Mouse (Mus musculus): ENCODE results near the gene Ldlr. TPM values are rescaled to one million over a fixed set of nuclear protein-coding genes. Genes with fewer than 3 reads are reported as not detected.
"Not testable (repeated sequence)": the region's sequence is repeated elsewhere in the genome, so short reads cannot be mapped to it uniquely, and the experiment has no call there.

Ldlr gene
- polyA plus RNA-seq, 1 experiment from 2014 or later = 20.4 TPM

DNA sequence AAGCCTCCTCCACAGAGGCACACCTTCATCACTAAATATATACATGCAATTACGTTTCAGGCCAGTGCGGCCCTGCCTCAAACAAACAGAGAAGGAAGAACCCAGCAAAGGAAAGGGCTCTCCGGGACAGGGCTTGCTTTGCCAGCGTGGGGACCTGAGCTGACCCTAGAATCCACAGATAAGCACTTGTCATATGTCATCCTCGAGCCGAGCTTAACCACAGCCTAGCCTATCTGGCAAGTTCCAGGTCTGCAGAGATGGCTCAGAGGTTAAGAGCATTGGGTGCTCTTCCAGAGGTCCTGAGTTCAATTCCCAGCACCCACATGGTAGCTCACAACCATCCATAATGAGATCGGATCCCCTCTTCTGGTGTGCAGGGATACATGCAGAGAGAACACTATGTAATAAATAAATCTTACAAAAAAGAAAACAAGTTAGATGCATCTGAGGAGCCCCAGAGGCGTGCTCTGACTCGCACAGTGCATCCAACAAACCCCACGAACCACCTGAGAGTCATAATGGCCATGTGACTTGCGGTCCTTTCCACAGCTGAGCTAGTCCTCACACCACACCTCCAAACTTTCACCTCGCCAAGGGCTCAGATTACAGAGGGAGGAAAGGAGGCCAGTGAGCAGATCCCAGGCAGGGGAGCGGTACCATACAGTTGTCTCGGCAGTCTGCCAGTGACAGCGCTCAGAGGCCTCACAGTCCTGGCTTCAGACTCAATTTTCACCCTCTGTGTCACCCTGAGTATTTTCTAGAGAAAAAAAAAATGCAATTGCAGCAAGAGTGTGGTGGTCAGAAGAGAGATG is 58.6 kb downstream of the Ldlr start:
- Histone ChIP-seq H3K4me3 (no peak overlapping the region), H3K4me2 (no peak overlapping the region), H3K36me3 (peaks cover 88% of the 10 kb centered on the region), H3K27me3 (replicated peaks) (no peaks in the 10 kb centered on the region), H3K9me3 (no peaks in the 10 kb centered on the region), H3K4me1 (peaks cover 22% of the 10 kb centered on the region), H3K27ac (replicated peaks) (peak overlapping the region; percentile 89), H3K9ac (peak overlapping the region; percentile 52)
- ATAC-seq (ENCODE audit: extremely low read depth, insufficient number of reproducible peaks, low FRiP score, low TSS enrichment) = peak; percentile 38; the same call in 1 of the 2 replicates
- 54% methylated on average over 15 of the region's 15 CpGs for WGBS

DNA sequence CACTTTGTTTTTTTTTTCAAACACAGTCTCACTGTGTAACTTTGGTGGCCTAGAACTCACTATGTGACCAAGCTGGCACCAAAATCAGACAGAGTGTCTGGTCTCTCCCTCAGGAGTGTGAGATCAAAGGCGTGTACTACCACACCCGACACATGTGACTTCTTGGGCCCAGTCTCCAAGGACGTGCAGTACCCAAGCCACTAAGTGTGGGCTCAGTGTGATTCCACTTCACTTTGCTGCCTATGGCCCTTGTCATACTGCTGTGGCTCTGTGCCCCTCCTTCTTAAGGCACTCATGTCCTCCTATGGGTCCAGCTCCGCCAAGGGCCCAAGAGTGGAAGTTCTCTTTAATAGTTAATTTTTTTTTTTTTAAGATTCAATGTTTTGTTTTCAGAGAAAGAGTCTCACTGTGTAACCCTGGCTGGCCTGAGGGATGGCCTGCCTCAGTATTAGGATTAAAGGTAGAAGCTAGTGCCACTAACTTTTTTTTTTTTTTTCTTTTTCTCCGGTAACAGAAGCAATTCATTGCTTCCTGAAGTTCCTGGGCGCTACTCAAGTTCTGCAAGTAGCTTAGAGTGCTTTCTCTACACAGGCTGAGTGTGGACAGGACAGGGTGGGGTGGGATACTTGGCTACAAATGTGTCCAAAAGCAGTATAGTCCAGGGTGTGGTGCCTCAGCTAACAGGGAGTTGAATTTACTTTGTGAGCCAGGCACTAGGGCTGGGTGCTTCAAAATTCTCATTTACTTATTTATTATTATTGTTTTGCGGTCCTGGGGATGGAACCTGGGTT is 61.4 kb downstream of the Ldlr start:
- no peak for ATAC-seq (ENCODE audit: extremely low read depth, insufficient number of reproducible peaks, low FRiP score, low TSS enrichment)
- H3K27ac ChIP-seq (replicated peaks) = no peak overlapping the region

DNA sequence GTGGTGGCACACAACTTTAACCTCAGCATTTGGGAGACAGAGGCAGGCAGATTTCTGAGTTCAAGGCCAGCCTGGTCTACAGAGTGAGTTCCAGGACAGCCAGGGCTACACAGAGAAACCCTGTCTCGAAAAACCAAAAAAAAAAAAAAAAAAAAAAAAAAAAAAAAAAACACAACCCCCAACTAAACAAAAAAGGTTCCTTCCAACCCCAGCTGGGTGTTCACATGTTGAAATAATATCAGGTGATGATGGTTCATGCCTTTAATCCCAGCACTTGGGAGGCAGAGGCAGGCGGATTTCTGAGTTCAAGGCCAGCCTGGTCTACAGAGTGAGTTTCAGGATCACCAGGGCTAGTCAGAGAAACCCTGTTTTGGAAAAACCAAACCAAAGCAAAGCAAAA is 63.0 kb downstream of the Ldlr start:
- ATAC-seq (ENCODE audit: extremely low read depth, insufficient number of reproducible peaks, low FRiP score, low TSS enrichment); H3K9me3 ChIP-seq; H3K9ac ChIP-seq; H3K27ac ChIP-seq (replicated peaks); H3K27me3 ChIP-seq (replicated peaks); H3K4me3 ChIP-seq; H3K4me2 ChIP-seq: not testable (repeated sequence)
- H3K4me1 ChIP-seq = peaks cover 51% of the 10 kb centered on the region
- WGBS = 52% methylated on average over 2 of the region's 2 CpGs
- peaks cover 91% of the 10 kb centered on the region for H3K36me3 ChIP-seq

More for the DNA sequence above, 61.4 kb downstream of the Ldlr start:
- H3K4me1 ChIP-seq = peaks cover 43% of the 10 kb centered on the region
- WGBS = 88% methylated on average over 7 of the region's 7 CpGs
- H3K27me3 ChIP-seq (replicated peaks) = no peaks in the 10 kb centered on the region
- H3K4me3 ChIP-seq = no peak overlapping the region
- H3K36me3 ChIP-seq = peaks cover 91% of the 10 kb centered on the region
- no peak overlapping the region for H3K9ac ChIP-seq
- no peaks in the 10 kb centered on the region for H3K9me3 ChIP-seq
- no peak overlapping the region for H3K4me2 ChIP-seq

DNA sequence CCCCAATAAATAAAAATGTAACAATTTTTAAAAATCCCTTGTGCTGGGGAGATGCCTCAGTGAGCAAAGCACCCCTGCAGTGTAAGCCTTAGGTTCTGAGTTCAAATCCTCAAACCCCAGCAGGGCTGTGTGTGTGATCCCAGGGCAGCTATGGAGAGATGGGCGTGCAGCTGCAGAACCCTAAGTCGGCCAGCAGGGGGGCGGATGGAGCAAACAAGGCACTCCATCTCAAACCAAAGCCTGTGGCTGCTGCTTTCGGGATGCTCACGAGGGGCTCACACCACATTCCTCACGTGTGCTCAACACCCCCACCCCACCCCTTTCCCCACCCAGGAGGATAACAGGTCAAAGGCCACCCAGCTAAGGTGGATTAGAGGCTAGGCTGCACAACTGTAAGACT is 63.6 kb downstream of the Ldlr start:
- WGBS = 17% methylated on average over 6 of the region's 6 CpGs
- no peak for ATAC-seq (ENCODE audit: extremely low read depth, insufficient number of reproducible peaks, low FRiP score, low TSS enrichment)
- Histone ChIP-seq H3K27me3 (replicated peaks) (no peaks in the 10 kb centered on the region), H3K27ac (replicated peaks) (0 out of 2 replicates have a peak overlapping the region, but pooled peaks have one; percentile 60), H3K4me2 (0 out of 2 replicates have a peak overlapping the region, but pooled peaks have one; percentile 12), H3K4me3 (no peak overlapping the region), H3K9ac (no peak overlapping the region), H3K36me3 (peaks cover 91% of the 10 kb centered on the region), H3K9me3 (no peaks in the 10 kb centered on the region), H3K4me1 (peaks cover 51% of the 10 kb centered on the region)

DNA sequence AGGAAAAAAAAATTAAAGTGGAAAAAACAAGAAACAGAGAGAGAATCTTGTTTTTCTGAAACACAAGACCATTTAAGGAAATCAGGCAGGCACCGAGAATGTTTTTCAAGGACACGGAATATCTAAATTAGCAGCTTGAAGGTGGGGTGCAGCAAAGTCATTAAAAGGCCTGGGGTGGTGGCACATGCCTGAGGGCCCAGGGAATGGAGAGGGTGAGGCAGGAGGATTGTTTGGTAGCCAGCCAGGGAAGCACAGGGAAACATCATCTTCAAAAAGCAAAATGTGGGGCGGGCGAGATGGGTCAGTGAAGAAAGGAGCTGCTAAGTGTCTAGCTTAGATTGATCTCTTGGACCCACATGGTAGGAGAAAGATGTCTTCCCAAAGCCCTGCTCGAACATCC is 64.4 kb downstream of the Ldlr start:
- no peak overlapping the region for H3K4me2 ChIP-seq
- peak overlapping the region; percentile 60 for H3K27ac ChIP-seq (replicated peaks)
- H3K9me3 ChIP-seq = no peaks in the 10 kb centered on the region
- H3K4me1 ChIP-seq = peaks cover 52% of the 10 kb centered on the region
- WGBS = 72% methylated on average over 5 of the region's 5 CpGs
- H3K27me3 ChIP-seq (replicated peaks) = no peaks in the 10 kb centered on the region
- no peak for ATAC-seq (ENCODE audit: extremely low read depth, insufficient number of reproducible peaks, low FRiP score, low TSS enrichment)
- H3K4me3 ChIP-seq = no peak overlapping the region
- H3K9ac ChIP-seq = peak overlapping the region; percentile 58
- peaks cover 94% of the 10 kb centered on the region for H3K36me3 ChIP-seq

DNA sequence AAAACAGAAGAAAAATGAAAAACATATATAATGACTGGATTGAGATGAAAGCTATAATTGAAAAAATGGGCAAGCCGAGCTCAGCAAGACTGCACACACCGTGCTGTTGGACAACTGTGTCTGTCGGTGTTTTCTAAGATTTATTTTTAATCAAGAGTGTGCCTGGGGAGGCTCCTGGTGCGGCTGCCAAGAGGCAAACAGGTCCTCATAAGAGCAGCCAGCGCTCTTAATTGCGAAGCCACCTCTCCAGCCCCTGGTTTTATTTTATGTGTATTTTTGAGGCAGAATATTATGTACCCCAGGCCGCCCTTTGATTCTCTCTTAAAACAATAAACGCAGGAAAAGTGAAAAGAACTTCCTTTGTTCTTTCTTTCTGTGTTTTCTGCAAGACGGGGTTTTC is 65.0 kb downstream of the Ldlr start:
- H3K9ac ChIP-seq = peak overlapping the region; percentile 58
- H3K36me3 ChIP-seq = peaks cover 97% of the 10 kb centered on the region
- ATAC-seq (ENCODE audit: extremely low read depth, insufficient number of reproducible peaks, low FRiP score, low TSS enrichment) = no peak
- H3K4me2 ChIP-seq = no peak overlapping the region
- peak overlapping the region; percentile 60 for H3K27ac ChIP-seq (replicated peaks)
- H3K27me3 ChIP-seq (replicated peaks) = no peaks in the 10 kb centered on the region
- no peak overlapping the region for H3K4me3 ChIP-seq
- 63% methylated on average over 9 of the region's 9 CpGs for WGBS
- peaks cover 54% of the 10 kb centered on the region for H3K4me1 ChIP-seq
- H3K9me3 ChIP-seq = no peaks in the 10 kb centered on the region

DNA sequence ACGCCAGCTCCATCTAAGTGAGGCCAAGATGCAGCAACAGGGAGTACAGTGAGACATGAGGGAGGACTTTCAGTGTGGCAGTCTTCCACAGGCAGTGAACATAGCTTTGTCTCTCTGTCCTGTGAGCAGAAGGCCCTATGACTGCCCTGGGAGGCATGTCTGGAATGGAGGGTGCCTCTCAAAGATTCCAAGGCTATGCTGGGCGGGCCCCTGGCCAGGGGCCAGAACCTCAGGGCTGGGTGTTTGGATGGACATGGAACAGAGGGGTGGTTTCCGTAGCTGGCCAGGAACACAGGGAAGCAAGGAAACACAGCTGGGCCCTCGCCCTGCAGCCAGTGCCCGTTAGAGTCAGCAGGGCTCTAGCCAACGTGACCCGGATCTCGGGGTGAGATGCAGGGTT is 68.6 kb downstream of the Ldlr start:
- Histone ChIP-seq H3K27ac (replicated peaks) (peak overlapping the region; percentile 83), H3K4me1 (peaks cover 85% of the 10 kb centered on the region), H3K27me3 (replicated peaks) (no peaks in the 10 kb centered on the region), H3K9me3 (no peaks in the 10 kb centered on the region), H3K4me2 (peak overlapping the region; percentile 44), H3K36me3 (peaks cover 90% of the 10 kb centered on the region), H3K4me3 (peak overlapping the region; percentile 0; the same call in 1 of the 2 replicates), H3K9ac (peak overlapping the region; percentile 51)
- peak; percentile 48; the same call in 1 of the 2 replicates for ATAC-seq (ENCODE audit: extremely low read depth, insufficient number of reproducible peaks, low FRiP score, low TSS enrichment)
- WGBS = 37% methylated on average over 8 of the region's 8 CpGs

DNA sequence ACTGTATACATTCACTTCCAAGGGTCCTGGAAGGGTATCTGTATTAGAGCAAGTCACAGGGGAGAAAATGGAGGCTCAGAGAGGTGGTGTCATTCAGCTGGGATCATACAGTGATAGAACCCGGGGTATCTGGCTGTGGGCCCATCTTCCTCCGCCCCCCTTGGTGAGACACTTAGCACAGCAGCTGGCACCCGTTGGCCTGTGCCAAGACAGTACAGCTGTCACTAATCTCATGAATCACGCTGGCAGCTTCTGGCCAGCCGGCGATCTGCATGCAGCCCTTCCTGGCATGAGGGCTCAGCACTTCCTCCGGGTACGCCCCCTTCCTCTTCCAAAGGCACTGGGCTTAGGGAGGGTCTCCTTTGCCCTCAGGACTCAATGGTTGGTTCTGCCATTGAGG is 69.4 kb downstream of the Ldlr start:
- Histone ChIP-seq H3K27ac (replicated peaks) (peak overlapping the region; percentile 83), H3K27me3 (replicated peaks) (no peaks in the 10 kb centered on the region), H3K9me3 (no peaks in the 10 kb centered on the region), H3K9ac (peak overlapping the region; percentile 51), H3K4me3 (peak overlapping the region; percentile 13; the same call in 1 of the 2 replicates), H3K36me3 (peaks cover 82% of the 10 kb centered on the region), H3K4me2 (peak overlapping the region; percentile 44), H3K4me1 (peaks cover 86% of the 10 kb centered on the region)
- WGBS = 30% methylated on average over 8 of the region's 8 CpGs
- ATAC-seq (ENCODE audit: extremely low read depth, insufficient number of reproducible peaks, low FRiP score, low TSS enrichment) = no peak

DNA sequence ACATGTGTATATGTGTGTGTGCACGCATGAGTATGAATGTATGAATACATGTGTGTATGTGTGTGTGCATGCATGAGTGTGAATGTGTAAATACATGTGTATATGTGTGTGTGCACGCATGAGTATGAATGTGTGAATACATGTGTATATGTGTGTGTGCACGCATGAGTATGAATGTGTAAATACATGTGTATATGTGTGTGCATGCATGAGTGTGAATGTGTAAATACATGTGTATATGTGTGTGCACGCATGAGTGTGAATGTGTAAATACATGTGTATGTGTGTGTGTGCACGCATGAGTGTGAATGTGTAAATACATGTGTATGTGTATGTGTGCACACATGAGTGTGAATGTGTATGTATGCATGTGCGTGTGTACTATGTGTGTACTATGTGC is 70.2 kb downstream of the Ldlr start:
- peaks cover 77% of the 10 kb centered on the region for H3K4me1 ChIP-seq
- H3K27ac ChIP-seq (replicated peaks); H3K9ac ChIP-seq; ATAC-seq (ENCODE audit: extremely low read depth, insufficient number of reproducible peaks, low FRiP score, low TSS enrichment); H3K4me3 ChIP-seq; H3K27me3 ChIP-seq (replicated peaks); H3K9me3 ChIP-seq; H3K4me2 ChIP-seq: not testable (repeated sequence)
- peaks cover 74% of the 10 kb centered on the region for H3K36me3 ChIP-seq
- WGBS = 89% methylated on average over 6 of the region's 6 CpGs

DNA sequence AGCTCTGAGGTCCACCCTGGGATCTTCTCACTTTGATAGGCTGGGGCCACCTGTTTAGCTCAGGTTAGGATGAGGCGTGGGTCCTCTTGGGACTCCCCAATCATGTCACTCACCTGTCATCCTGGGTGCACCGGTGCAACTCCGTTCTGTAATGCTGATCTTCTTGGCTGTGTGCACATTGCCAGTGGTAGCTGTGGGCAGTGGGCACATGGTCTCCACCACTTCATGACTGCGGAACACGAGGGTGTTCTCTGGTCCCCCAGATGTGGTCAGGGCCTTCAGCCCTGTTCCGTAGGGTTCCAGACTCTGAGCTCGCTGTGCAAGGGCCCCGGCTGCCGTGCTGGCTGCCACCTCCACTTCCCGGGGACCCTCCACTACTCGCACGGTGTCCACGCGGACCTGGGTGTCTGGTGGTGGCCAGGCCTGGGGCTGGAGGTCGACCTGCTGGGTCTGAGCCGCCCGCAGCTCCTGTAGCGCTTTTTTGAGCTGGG is 71.1 kb downstream of the Ldlr start:
- Histone ChIP-seq H3K4me1 (peaks cover 78% of the 10 kb centered on the region), H3K36me3 (peaks cover 65% of the 10 kb centered on the region)
- 93% methylated on average over 18 of the region's 18 CpGs for WGBS

DNA sequence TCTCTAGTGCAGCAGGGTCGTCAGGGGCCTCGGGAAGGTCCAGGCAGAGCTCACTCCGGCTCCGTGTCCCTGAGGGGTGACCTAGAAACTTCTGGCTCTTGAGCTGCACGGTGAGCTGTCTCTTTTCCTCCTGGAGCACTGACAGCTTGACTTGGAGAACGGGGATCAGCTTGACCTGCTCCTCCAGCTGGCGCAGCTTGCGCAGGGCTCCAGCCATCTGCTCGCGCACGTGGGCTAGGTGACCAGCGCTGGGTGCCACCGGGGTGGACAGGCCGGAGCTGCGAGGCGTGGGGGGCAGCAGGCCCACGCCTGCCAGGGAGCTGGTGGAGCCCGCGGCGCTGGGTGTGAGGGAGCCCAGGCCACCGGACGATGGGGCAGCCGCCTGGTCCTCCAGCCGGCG is 71.6 kb downstream of the Ldlr start:
- Histone ChIP-seq H3K27ac (replicated peaks) (no peak overlapping the region), H3K4me3 (no peak overlapping the region)
- ATAC-seq (ENCODE audit: extremely low read depth, insufficient number of reproducible peaks, low FRiP score, low TSS enrichment) = no peak

More for the DNA sequence above, 71.1 kb downstream of the Ldlr start:
- Histone ChIP-seq H3K4me2 (no peak overlapping the region), H3K27me3 (replicated peaks) (no peaks in the 10 kb centered on the region), H3K27ac (replicated peaks) (no peak overlapping the region), H3K4me3 (no peak overlapping the region), H3K9ac (no peak overlapping the region), H3K9me3 (no peaks in the 10 kb centered on the region)
- ATAC-seq (ENCODE audit: extremely low read depth, insufficient number of reproducible peaks, low FRiP score, low TSS enrichment) = no peak

More for the DNA sequence above, 71.6 kb downstream of the Ldlr start:
- Histone ChIP-seq H3K27me3 (replicated peaks) (no peaks in the 10 kb centered on the region), H3K9me3 (no peaks in the 10 kb centered on the region), H3K9ac (no peak overlapping the region), H3K4me1 (peaks cover 78% of the 10 kb centered on the region), H3K4me2 (no peak overlapping the region), H3K36me3 (peaks cover 61% of the 10 kb centered on the region)
- WGBS = 91% methylated on average over 25 of the region's 25 CpGs

Measured in heart, embryonic 13.5 days (tissue).